Mouse (Mus musculus) adrenal gland, postnatal 36 days (tissue): ENCODE data around the gene Stub1. TPM values are rescaled to one million over a fixed set of nuclear protein-coding genes. Genes with fewer than 3 reads are reported as not detected.

ENCODE experiments used
- DNase-seq, 2 experiments: peaks; one replicate each; pipeline ENCODE4 v3.0.0; 2021; ENCODE audit warnings: mixed read lengths in 1 of 2
- microRNA-seq: library from miRNA; unstranded; fragments of <30 nt; microRNA quantifications from one replicate; pipeline ENCODE4 v1.2.0, GENCODE M21; 2021
- total RNA-seq, 2 experiments: library from RNA; stranded (reverse); gene quantifications; 2 replicates each; pipeline ENCODE4 v1.2.3; 2021

The Stub1 gene
- total RNA-seq, 2 experiments from 2014 or later = 167 to 173 TPM

GRCm38 (mm10) chr17:25791843-25792527 is 41.2 kb downstream of the Stub1 start:
- peak; percentile 89 for DNase-seq

GRCm38 (mm10) chr17:25791320-25791842 is 41.8 kb downstream of the Stub1 start:
- DNase-seq = no peak

GRCm38 (mm10) chr17:25786781-25787504 is 46.3 kb downstream of the Stub1 start:
- DNase-seq = no peak

GRCm38 (mm10) chr17:25786280-25786679 is 46.9 kb downstream of the Stub1 start, which contains the start of gene Ccdc78:
Gene Ccdc78 (plus strand): TSS chr17:25786580.
- no peak for DNase-seq

GRCm38 (mm10) chr17:25785281-25785745 is 47.9 kb downstream of the Stub1 start, which contains the start of gene Haghl:
Gene Haghl (minus strand): TSS chr17:25785673.
- peak; percentile 95 for DNase-seq

GRCm38 (mm10) chr17:25783861-25784574 is 49.2 kb downstream of the Stub1 start:
- no peak for DNase-seq

- DNase-seq = peak; percentile 76 to 83
Observed at GRCm38 (mm10) chr17:25783086-25783485, 50.1 kb downstream of the Stub1 start.

GRCm38 (mm10) chr17:25781339-25781738 is 51.9 kb downstream of the Stub1 start:
- no peak for DNase-seq

Small RNA genes within 50 kb of the gene (microRNA-seq; reads per million reads assigned to microRNA genes)
- gene Mir3082 (2.0 reads per million), gene Mir6966 (not detected)

Other genes with a start within 250 kb of the Stub1 start
- gene Gng13, start 116.2 kb downstream of the Stub1 start, total RNA-seq = 1 to 10 TPM; 1.7 to 2.3 TPM
- 1 to 10 TPM; 3.6 to 4.0 TPM for gene Chtf18, start 106.0 kb downstream of the Stub1 start, total RNA-seq
- gene Rpusd1, start 105.7 kb downstream of the Stub1 start, total RNA-seq = 10 to 100 TPM; 12.5 to 13.4 TPM
- gene Mslnl, start 97.4 kb downstream of the Stub1 start, total RNA-seq = not detected
- gene Msln, start 79.0 kb downstream of the Stub1 start, total RNA-seq = 1 to 10 TPM; 5.5 to 8.2 TPM
- 10 to 100 TPM; 26.0 to 31.0 TPM for gene Narfl, start 59.6 kb downstream of the Stub1 start, total RNA-seq
- 10 to 100 TPM; 17.6 to 32.8 TPM for gene Haghl, start 47.7 kb downstream of the Stub1 start, total RNA-seq
- gene Ccdc78, start 46.8 kb downstream of the Stub1 start, total RNA-seq = not detected
- 10 to 100 TPM; 76.7 to 85.4 TPM for gene Fam173a, start 40.5 kb downstream of the Stub1 start, total RNA-seq
- not detected for gene AC134908.4, start 37.7 kb downstream of the Stub1 start, total RNA-seq
- gene Metrn, start 36.3 kb downstream of the Stub1 start, total RNA-seq = 10 to 100 TPM; 24.5 to 27.7 TPM
- gene Fbxl16, start 24.3 kb downstream of the Stub1 start, total RNA-seq = 10 to 100 TPM; 19.4 to 34.2 TPM
- gene Wdr24, start 9.8 kb downstream of the Stub1 start, total RNA-seq = 10 to 100 TPM; 16.6 to 20.8 TPM
- gene Jmjd8, start 4.5 kb downstream of the Stub1 start, total RNA-seq = 10 to 100 TPM; 87.8 to 93.9 TPM
- 10 to 100 TPM; 17.4 to 20.3 TPM for gene Rhbdl1, start 3.9 kb upstream of the Stub1 start, total RNA-seq
- 10 to 100 TPM in 1 of 2 experiments, 1 to 10 TPM in 1; 9.5 to 13.3 TPM for gene Gm20683, start 8.4 kb upstream of the Stub1 start, total RNA-seq
- gene Rhot2, start 11.4 kb upstream of the Stub1 start, total RNA-seq = 100 to 1,000 TPM in 1 of 2 experiments, 10 to 100 TPM in 1; 97.2 to 104 TPM
- gene Wdr90, start 28.1 kb upstream of the Stub1 start, total RNA-seq = 10 to 100 TPM; 12.9 to 15.6 TPM
- 100 to 1,000 TPM; 340 to 398 TPM for gene Mcrip2, start 35.4 kb upstream of the Stub1 start, total RNA-seq
- gene Mettl26, start 41.7 kb upstream of the Stub1 start, total RNA-seq = 100 to 1,000 TPM; 106 to 124 TPM
- gene Wfikkn1, start 47.5 kb upstream of the Stub1 start, total RNA-seq = 1 to 10 TPM in 1 of 2 experiments, under 1 TPM in 1; 0.99 to 1.2 TPM
- 10 to 100 TPM; 20.6 to 46.0 TPM for gene Rab40c, start 86.3 kb upstream of the Stub1 start, total RNA-seq
- gene Pigq, start 111.5 kb upstream of the Stub1 start, total RNA-seq = 100 to 1,000 TPM in 1 of 2 experiments, 10 to 100 TPM in 1; 96.8 to 117 TPM
- gene Nhlrc4, start 111.6 kb upstream of the Stub1 start, total RNA-seq = not detected
- not detected for gene A930017K11Rik, start 119.2 kb upstream of the Stub1 start, total RNA-seq
- gene Capn15, start 152.4 kb upstream of the Stub1 start, total RNA-seq = 10 to 100 TPM; 16.7 to 23.8 TPM
- 10 to 100 TPM; 17.9 to 21.9 TPM for gene Rab11fip3, start 236.2 kb upstream of the Stub1 start, total RNA-seq